Mouse (Mus musculus) megakaryocyte, embryonic 14.5 days (primary cell): ENCODE data around the gene Myom1.

Experiments
- FLI1 ChIP-seq: IDR thresholded peaks from 2 replicates; pipeline ENCODE4 v1.6.1; 2012; ENCODE audit warnings: low read length, inconsistent platforms, mixed read lengths
- GATA1 ChIP-seq: IDR thresholded peaks from 3 replicates; pipeline ENCODE4 v1.6.1; 2012; ENCODE audit warnings: mixed read lengths, low read length, inconsistent platforms, borderline replicate concordance

GRCm38 (mm10) chr17:71135866-71136265, 133.4 kb downstream of the Myom1 start:
- no peak for TF ChIP-seq FLI1
- no peak for TF ChIP-seq GATA1
